Mouse (Mus musculus) layer of hippocampus, postnatal 14 days (tissue): ENCODE measurements at regions not wholly inside any gene's neighbourhood (a gene's known extent, or its start where the extent isn't known, plus 50 kb on each side); places are given as distances from the start of the nearest gene placed in this dataset.

Source experiments
- DNase-seq, 2 experiments: peaks; one replicate each; pipeline ENCODE4 v3.0.0; 2021 to 2022; ENCODE audit warnings: low spot score in 2 of 2, mixed read lengths in 1 of 2

- no peak for DNase-seq
These were observed 63.5 kb upstream of the Tyw5 start for GRCm38 (mm10) chr1:57470356-57470755.

DNA sequence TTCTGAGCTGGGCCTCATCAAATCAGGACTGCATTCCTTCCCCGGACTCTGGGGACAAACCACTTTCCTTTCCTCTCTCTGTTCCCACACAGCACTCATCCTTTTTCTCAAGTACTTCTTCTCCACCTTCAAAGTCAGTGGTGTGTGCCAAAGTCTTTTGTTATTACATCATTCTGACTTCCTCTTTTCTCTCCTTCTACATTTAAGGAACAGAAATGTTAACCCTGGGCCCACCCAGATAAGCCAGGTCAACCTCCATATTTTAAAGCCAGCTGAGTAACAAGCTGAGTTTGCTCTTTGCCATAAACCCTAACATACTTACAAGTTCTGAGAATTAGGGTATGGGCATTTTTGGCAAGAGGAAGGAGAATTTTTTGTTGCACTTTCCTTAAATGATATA is 65.3 kb upstream of the Tyw5 start:
- DNase-seq, result no peak

DNA sequence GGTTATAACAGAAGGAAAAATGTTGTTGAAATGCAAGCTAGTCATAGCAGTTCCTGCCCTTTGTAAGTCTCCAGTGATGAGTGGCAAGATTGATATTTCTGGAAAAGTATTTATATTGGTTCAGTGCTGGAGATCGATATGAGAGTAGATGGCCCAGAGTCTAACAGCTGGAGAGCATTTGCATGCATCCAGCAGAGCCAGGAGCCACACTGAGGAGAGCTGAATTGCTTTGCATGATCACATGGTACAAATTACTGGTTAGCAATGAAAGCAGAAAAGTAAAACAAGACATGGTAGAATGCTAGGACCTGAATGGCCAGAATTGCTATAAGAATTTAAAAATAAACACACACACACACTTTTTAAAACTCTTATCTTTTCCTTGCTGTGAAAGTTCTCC is 70.8 kb upstream of the Tyw5 start:
- DNase-seq, result no peak

DNA sequence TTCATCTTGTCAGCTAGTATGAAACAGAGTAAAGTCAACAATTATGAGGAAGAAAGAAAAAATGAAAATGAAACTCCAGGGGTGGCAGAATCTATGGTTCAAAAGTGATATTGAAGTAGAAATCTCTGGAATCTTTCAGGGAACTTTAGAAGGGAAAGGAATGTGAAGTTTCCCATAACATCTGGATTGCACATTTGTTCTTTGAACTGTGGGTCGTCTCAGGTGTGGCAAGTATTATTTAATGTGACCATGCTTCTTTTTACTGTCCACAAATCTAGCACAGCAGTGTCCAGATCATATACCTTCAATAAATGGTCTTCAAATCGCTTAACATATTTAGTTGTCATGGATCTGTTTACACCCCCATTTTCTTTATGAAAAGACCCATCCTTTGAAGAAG is 71.2 kb upstream of the Tyw5 start:
- DNase-seq, result no peak

GRCm38 (mm10) chr1:57478800-57479199 is 71.9 kb upstream of the Tyw5 start:
- DNase-seq, result no peak

GRCm38 (mm10) chr1:57479566-57479965 is 72.7 kb upstream of the Tyw5 start:
- DNase-seq, result no peak

DNA sequence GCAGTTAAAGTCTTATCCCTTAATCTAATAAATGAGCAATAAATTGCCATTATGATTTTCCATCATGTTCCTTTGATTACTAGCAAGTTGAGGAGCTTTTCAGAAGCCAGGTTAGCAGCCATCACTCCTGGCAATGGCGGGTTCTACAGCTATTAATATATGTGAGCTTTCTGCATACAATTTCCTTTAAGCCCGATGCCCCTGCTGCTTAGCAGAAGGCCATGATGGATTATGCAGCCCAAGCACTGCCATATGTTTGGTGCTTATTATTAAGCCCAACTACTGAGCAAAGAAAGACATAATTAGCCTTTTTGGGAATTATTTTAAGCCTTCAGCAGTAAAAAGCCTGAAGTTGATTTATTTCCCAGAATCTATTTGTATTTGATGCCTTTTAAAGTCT is 82.3 kb upstream of the Tyw5 start:
- no peak for DNase-seq

GRCm38 (mm10) chr1:57489588-57489987 is 82.7 kb upstream of the Tyw5 start:
- DNase-seq, result no peak

DNA sequence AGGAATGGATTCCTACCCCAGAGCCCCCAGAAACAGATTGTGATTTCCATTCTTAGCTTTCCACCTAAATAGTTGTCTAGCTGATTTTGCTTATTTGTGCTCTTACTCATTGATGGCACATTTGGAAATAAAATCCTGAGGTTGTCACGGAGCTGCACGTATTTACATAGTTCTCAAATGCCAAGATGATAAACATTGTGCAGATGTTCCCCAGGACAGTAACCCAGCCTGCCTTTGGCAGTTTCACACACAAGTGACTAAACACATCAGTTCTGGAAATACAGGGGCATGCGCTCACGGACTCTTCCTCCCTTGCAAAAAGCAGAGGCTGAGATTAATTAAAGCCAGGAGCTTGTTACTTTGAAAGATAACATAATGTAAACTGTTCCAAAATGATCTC is 83.1 kb upstream of the Tyw5 start:
- no peak for DNase-seq

- no peak for DNase-seq
These were observed 85.8 kb upstream of the Tyw5 start for GRCm38 (mm10) chr1:57492696-57493095.

DNA sequence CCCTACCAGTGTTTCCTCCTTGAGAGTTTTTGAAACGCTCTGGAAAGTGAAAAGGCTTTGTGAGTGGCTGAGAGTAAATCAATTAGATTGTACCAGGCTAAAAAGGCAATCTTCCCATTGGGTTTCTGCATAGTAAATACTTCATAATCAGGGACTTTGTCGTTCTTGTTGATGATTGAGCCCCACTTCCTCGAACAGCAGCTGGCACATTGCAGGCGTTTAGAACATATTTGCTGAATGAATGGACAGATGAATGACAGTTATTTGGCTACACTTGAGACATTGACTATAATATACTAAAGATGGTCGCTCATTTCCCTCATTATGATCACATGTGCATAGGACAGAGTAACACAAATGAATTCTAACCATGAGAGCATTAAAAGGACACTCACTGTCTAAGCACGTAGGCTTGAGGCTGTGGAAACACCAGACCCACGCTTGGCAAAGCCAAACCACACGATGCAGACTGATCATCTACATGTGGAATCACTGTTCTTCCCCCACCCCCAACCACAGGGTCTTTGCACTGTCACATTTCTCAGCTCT is 90.7 kb upstream of the Tyw5 start:
- DNase-seq, result no peak

DNA sequence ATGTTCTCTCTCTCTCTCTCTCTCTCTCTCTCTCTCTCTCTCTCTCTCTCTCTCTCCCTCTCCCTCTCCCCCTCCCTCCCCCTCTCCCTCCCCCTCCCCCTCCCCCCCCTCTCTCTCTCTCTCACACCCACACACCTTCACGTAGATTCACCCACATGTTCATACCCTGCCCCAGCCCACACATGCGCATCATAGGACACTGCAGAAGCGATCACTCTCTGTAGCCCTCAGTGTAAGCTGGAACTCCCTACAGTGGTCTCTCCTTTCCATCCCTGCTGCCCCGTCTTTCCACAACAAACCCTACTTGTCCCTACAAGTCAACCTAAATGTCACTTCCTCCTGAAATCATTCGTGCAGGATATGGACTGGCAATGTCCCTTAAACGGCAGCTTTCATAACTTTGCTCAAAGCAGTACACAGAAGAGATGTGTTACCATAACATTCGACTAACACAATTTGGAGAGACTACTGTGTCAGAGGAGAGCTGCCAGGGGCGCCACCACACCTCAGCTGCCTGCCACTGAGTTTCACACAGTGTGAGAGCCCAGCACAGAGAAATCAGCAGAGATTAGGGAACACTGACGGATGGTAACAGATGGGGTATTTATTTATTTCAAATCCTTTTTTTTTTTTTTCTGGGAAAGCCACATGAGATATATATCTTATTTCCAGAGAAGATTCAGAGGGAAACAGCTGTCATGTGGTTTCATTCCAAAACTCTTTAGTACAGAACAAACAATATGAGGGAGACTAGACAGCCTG is 103.6 kb upstream of the Tyw5 start:
- DNase-seq, result peak; percentile 32 to 78

GRCm38 (mm10) chr1:57511902-57512301 is 105.0 kb upstream of the Tyw5 start:
- no peak for DNase-seq

GRCm38 (mm10) chr1:57512516-57512915 is 105.6 kb upstream of the Tyw5 start:
- DNase-seq, result no peak

- no peak for DNase-seq
These were observed 119.1 kb upstream of the Tyw5 start for GRCm38 (mm10) chr1:57525965-57526364.

DNA sequence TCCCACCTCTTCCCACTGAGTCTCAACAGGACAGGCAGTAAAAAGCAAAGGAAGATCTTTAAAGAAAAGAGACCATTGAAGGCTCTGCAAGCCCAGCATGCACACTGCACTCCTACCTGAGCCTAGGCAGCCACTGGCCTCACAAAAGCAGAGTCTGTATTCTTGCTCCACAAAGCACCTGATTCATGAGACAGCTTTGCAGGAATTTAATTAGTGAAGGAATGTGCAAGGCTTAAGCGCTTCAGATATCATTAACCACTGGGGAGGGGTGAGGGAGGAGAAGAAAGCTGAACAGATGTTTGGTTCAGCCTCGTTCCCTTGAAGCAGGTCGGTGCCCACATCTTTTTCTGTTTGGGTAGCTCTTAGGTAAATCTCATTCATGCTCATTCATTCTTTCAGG is 121.8 kb upstream of the Tyw5 start:
- no peak for DNase-seq

DNA sequence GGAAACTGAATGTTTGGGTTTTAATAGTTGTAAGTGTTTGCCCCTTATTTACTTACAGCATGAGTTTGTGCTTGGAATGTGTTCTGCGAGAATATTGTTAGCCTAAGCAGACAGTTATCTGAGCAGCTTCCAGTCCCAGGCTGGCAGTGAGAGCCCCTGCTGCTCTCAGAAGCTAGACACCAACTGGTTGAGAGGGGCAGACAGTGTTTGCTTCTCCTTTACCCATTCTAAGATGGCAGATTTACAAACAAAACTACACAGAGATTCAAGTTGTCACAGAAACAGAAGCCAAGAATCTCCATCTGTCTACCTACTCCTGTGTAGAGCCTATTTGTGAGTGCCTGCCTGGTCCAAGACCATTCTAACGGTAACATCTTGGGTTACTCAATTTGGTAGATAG is 122.4 kb upstream of the Tyw5 start:
- peak in 1 of 2 experiments; percentile 22 for DNase-seq

GRCm38 (mm10) chr1:57537369-57537768 is 130.5 kb upstream of the Tyw5 start:
- DNase-seq, result no peak

DNA sequence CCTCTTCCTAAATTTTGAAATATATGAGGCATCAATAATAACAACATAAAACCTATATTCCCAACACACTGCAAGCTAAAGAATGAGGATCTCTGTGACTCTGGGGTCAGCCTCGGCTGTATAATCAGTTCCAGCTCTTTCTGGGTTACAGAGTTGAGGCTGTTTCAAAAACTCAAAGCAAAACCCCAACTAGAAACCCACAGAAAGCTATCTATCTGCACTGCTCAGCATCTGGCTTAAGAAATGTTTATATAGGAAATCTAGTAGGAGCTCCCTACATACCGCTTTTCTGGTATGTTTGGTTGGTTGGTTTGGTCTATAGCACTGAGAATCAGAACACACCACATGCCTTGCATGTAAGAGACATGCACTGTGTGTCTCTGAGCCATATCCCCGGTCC is 137.8 kb upstream of the Tyw5 start:
- DNase-seq, result no peak

DNA sequence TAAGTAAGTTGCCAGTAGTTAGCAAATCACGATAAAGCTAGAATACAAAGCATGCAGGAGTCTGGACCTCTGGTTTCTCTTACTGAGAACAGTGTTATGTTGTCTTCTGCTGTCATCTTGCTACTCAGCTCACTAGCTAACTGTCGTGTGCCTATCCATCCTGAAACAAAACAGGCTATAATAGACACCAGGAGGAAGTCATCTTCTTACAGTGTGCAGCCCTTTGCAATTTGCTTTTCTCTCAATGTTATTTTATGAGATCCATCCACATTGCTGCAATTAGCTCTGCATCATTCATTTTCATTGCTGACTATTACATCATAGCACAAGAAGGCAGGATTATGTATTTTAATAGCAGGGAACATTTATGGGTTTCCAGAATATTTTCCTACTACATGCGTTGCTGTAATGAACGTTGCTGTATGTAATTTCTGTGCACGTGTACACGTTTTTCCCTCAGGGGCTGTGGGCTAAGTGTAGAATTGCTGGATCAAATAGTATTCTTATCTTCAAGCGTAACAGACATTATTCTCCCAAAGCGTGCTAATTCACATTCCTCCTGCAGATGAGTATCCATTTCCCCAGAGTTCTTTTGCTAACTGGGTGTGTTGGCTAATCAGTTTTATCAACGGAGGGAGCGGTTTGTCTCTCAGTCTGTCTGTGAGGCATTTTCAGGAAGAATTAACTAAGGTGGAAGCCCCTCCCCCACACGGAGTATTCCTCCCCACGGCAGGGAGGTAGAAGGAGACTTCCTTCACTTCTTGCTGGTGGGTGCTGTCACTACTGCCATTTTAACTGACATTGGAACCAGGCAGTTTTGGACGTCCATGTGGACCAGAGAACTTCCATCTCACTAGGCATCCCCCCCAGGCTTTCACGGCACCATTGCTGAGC is 139.1 kb upstream of the Tyw5 start:
- DNase-seq, result no peak

DNA sequence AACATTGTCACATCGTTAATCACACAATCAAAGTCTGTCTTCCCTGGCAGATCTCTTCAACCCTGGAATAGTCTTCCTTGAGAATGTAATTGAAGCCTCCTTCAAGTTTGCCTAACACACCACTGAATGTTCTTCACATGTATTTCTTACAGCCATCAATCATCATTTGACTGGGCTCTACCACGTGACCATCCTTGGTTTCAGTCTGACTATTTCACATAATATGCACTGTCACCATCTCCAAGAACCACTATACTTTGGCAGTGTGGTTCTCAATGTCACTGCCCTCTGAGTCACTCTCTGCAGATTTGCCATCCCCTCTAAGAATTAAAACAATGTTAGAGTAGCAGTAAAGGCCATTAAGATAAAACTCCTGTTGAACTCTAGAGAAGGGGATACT is 154.6 kb upstream of the Tyw5 start:
- DNase-seq, result no peak

GRCm38 (mm10) chr1:57564676-57565075 is 157.8 kb upstream of the Tyw5 start:
- DNase-seq, result no peak
